Mouse (Mus musculus): ENCODE data around the gene Ccdc167. TPM values are rescaled to one million over a fixed set of nuclear protein-coding genes. Genes with fewer than 3 reads are reported as not detected.

Ccdc167 gene
- 10 to 100 TPM; 12.9 to 14.9 TPM for total RNA-seq (2023)

DNA sequence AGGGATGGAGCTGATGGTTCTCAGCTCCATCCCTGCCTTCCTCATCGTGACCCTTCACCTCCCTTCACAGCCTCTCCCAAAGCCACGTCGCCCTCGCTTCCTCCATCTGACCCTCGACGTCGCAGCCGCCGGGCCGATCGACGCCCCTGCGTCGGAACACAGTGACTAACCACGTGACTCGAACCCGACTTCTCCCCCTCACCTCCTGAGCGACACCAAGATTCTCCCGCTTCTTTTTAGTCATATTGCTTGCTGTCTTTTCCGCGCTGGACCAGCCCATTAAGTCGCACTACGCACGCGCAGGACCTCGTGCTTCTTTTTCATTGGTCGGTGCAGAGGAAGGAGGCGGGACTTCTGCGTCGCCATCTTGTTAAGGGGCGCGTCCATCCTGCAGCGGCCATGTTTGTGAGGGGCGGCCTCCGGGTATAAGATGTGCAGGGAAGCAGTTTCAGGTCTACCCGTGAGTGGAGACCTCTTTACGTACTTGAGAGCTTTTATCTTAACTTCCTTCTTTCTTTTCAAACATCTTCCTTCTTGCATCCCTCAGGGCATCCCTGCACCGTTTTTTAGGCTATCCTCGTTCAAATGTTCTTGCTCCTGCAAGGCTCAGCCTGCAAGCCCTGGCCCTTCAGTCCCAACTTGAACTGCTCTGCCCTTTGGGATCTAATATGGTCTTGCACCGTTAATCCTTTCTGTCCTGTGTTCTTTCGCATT, at the start of gene Ccdc167:
Ccdc167 (minus strand) TSS at position 313 of the 714 bp plus-strand sequence.

DNA sequence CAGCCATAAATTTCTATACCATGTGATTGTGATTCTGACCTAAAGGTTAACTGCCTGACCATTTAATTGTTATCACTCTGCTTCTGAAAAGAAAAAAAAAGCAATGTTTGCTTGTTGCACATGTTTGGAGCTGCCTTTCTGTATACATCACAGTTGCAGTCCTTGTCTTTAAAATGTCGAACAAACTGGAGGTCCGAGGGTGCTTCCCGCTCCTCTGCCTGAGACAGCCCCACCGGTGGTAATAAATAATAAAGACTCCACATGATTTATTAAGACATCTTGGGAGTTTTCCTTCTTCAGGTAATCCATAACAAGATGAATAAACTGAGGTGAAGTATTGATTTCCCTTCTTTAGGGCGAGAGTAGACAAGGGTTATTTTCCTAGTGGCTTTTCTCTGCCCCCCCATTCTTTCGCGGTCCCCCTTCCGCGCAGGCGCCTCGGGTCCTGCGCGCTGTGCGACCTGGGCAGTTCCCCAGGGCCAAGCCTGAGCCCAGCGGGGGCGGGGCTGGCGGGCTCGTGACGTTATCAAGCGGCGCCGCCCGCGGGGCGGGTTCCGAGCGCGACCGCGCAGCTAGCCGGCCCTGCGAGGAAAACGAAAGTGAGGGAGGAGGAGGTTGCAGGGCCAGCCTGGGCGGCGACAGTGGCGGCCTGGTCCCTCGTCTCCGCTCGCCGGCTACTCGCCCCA, 56.6 kb downstream of the Ccdc167 start, which contains the start of gene Cmtr1:
Cmtr1 (plus strand) TSS at position 520 of the 686 bp plus-strand sequence.

Other genes starting within 250 kb of the Ccdc167 start
- gene Pim1, start 226.3 kb downstream of the Ccdc167 start, total RNA-seq (2023): 100 to 1,000 TPM; 351 to 485 TPM
- gene Gm17657, start 167.4 kb downstream of the Ccdc167 start, total RNA-seq (2023): not detected
- gene Tbc1d22b, start 167.3 kb downstream of the Ccdc167 start, total RNA-seq (2023): 10 to 100 TPM; 11.8 to 12.9 TPM
- not detected for gene Tmem217, start 164.7 kb downstream of the Ccdc167 start, total RNA-seq (2023)
- gene Rnf8, start 102.3 kb downstream of the Ccdc167 start, total RNA-seq (2023): 10 to 100 TPM; 30.3 to 36.5 TPM
- gene Gm28043, start 102.2 kb downstream of the Ccdc167 start, total RNA-seq (2023): 10 to 100 TPM; 14.3 to 14.5 TPM
- gene Cmtr1, start 56.4 kb downstream of the Ccdc167 start, total RNA-seq (2023): 100 to 1,000 TPM; 191 to 211 TPM